In the genomic region with DNA sequence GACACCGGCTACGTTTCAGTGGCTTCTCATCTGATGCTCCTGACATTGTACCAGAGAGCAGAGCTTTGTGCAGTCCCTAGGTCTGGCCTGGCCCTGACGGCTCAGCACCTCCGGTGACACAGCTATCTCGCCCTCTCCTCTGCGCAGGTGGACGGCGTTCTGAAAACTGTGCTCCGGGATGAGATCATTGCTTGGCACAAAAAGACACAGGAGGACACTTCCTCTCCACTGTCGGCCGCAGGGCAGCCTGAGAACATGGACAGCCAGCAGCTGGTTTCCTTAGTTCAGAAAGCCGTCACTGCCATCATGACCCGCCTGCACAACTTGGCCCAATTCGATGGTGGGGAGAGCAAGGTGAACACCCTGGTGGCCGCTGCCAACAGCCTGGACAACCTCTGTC, we compare ENCODE assay signal across 22 mouse cellular contexts.
DNase-seq lines count a peak whose midpoint lies in the region; ATAC-seq and TF ChIP-seq lines count a peak whose summit lies in the region.
"Had no signal": no experiment of that assay in that cellular context is flagged by ENCODE, and none has a peak within 500 bp of the region (broad histone marks: within the 10 kb centered on the region; RNA-seq: fewer than 3 reads in every experiment).

No protein-coding gene starts in this region.

- H3K36me3 ChIP-seq in heart, embryonic 11.5 days (ENCODE audit: control insufficient read depth, insufficient read depth, low read length) = peaks cover 59% of the 10 kb centered on the region
- peaks cover 56% of the 10 kb centered on the region for H3K36me3 ChIP-seq in kidney, postnatal 0 days (ENCODE audit: insufficient read depth, low read length)
- peaks cover 75% of the 10 kb centered on the region for H3K36me3 ChIP-seq in kidney, embryonic 15.5 days
- peaks cover 2% of the 10 kb centered on the region for H3K36me3 ChIP-seq in testis, adult 2 months (ENCODE audit: control insufficient read depth, insufficient read depth, low read length)

- no peak overlapping the region for H3K4me2 ChIP-seq in heart, embryonic 11.5 days
- no peak overlapping the region for H3K4me2 ChIP-seq in kidney, postnatal 0 days (ENCODE audit: low read length)
- no peak overlapping the region for H3K4me2 ChIP-seq in kidney, embryonic 15.5 days

- peaks cover 5% of the 10 kb centered on the region; the same call in 1 of the 2 replicates for H3K4me1 ChIP-seq in heart, embryonic 11.5 days (ENCODE audit: control insufficient read depth, insufficient read depth, low read length)
- H3K4me1 ChIP-seq in kidney, postnatal 0 days (replicated peaks; ENCODE audit: insufficient read depth, low read length) = no peaks in the 10 kb centered on the region
- no peaks in the 10 kb centered on the region for H3K4me1 ChIP-seq in kidney, embryonic 15.5 days
- no peaks in the 10 kb centered on the region for H3K4me1 ChIP-seq in testis, adult 2 months (ENCODE audit: control insufficient read depth, insufficient read depth, low read length)

- H3K27ac ChIP-seq in heart, embryonic 11.5 days (ENCODE audit: low read depth, low read length) = no peak overlapping the region
- H3K27ac ChIP-seq in kidney, postnatal 0 days = no peak overlapping the region
- no peak overlapping the region for H3K27ac ChIP-seq in kidney, embryonic 15.5 days
- H3K27ac ChIP-seq in testis, adult 2 months (ENCODE audit: control insufficient read depth, insufficient read depth, low read depth, low read length) = peak overlapping the region; percentile 26; the same call in 1 of the 2 replicates

- no peak for TF ChIP-seq POLR2A in testis, adult 2 months (IDR thresholded peaks at IDR 0.05; ENCODE audit: control insufficient read depth, low read depth, low read length)

- H3K9ac ChIP-seq in heart, embryonic 11.5 days (ENCODE audit: low read depth, low read length) = no peak overlapping the region
- H3K9ac ChIP-seq in kidney, postnatal 0 days (ENCODE audit: low read depth, low read length) = no peak overlapping the region
- H3K9ac ChIP-seq in kidney, embryonic 15.5 days = no peak overlapping the region

- no peak for TF ChIP-seq CTCF in kidney, postnatal 0 days (IDR thresholded peaks at IDR 0.05; ENCODE audit: low read depth)
- TF ChIP-seq CTCF in testis, adult 2 months (IDR thresholded peaks at IDR 0.05; ENCODE audit: control insufficient read depth, insufficient read depth, insufficient replicate concordance, low read depth, low read length) = no peak

- ATAC-seq in heart, embryonic 11.5 days (replicated peaks; ENCODE audit: insufficient number of reproducible peaks, low FRiP score, low TSS enrichment) = no peak
- ATAC-seq in kidney, postnatal 0 days (replicated peaks; ENCODE audit: low FRiP score, low read depth) = 0 out of 2 replicates have a peak, but pooled peaks have one; percentile 33
- no peak for ATAC-seq in kidney, embryonic 15.5 days (replicated peaks; ENCODE audit: low FRiP score)
- ATAC-seq: activated CD4-positive, CD25-positive, alpha-beta regulatory T cell, adult 4 months; CD4-positive, CD25-positive, alpha-beta regulatory T cell, adult 4 months; Patski had no signal

- no peaks in the 10 kb centered on the region for H3K9me3 ChIP-seq in heart, embryonic 11.5 days (replicated peaks; ENCODE audit: control insufficient read depth, low read length)
- H3K9me3 ChIP-seq in kidney, postnatal 0 days (replicated peaks; ENCODE audit: low read length) = no peaks in the 10 kb centered on the region
- H3K9me3 ChIP-seq in kidney, embryonic 15.5 days (replicated peaks) = peaks cover 15% of the 10 kb centered on the region
- H3K9me3 ChIP-seq: G1E had no signal

- WGBS in heart, embryonic 11.5 days (ENCODE audit: insufficient replicate concordance) = 90% methylated on average over 15 of the region's 15 CpGs
- WGBS in kidney, postnatal 0 days = 92% methylated on average over 15 of the region's 15 CpGs
- WGBS in kidney, embryonic 15.5 days = 94% methylated on average over 15 of the region's 15 CpGs

- H3K4me3 ChIP-seq in heart, embryonic 11.5 days (ENCODE audit: low read depth, low read length) = no peak overlapping the region
- H3K4me3 ChIP-seq in kidney, postnatal 0 days (replicated peaks; ENCODE audit: low read depth, low read length) = no peak overlapping the region
- no peak overlapping the region for H3K4me3 ChIP-seq in kidney, embryonic 15.5 days (replicated peaks)
- no peak overlapping the region for H3K4me3 ChIP-seq in testis, adult 2 months (ENCODE audit: control insufficient read depth, low read depth, low read length)

- peak; percentile 94 for DNase-seq in heart, adult 11 months
- no peak for DNase-seq in kidney, postnatal 0 days (ENCODE audit: low spot score)
- peak; percentile 26 for DNase-seq in kidney, postnatal 10 days
- DNase-seq in kidney, postnatal 25 days = no peak
- DNase-seq in testis, postnatal 10 days (ENCODE audit: low spot score) = no peak
- DNase-seq: adrenal gland, adult 2 months; adrenal gland, adult 8-10 months; adrenal gland, postnatal 10 days; adrenal gland, postnatal 14 days; adrenal gland, postnatal 25 days; adrenal gland, postnatal 36 days; B cell, adult 2 months; cerebellum, adult 11 months; cerebellum, adult 11-12 months had no signal

- no peaks in the 10 kb centered on the region for H3K27me3 ChIP-seq in heart, embryonic 11.5 days (ENCODE audit: control insufficient read depth, insufficient read depth, low read length)
- H3K27me3 ChIP-seq in kidney, postnatal 0 days (ENCODE audit: insufficient read depth, low read length) = no peaks in the 10 kb centered on the region
- no peaks in the 10 kb centered on the region for H3K27me3 ChIP-seq in kidney, embryonic 15.5 days
- H3K27me3 ChIP-seq in testis, adult 2 months (ENCODE audit: control insufficient read depth, insufficient read depth, low read length) = no peaks in the 10 kb centered on the region
- H3K27me3 ChIP-seq: CH12.LX, Patski had no signal

Comparison
In these comparisons a context has a peak if more than half of its experiments do, and no peak if none do; other contexts are left out.
1. DNase-seq: peak in heart, adult 11 months (single experiment) and kidney, postnatal 10 days (single experiment); none in kidney, postnatal 0 days (single experiment), kidney, postnatal 25 days (0 of 2) and testis, postnatal 10 days (single experiment).